Mouse (Mus musculus) splenic B cell, adult 2 months (primary cell): Measurements from ENCODE around the gene Peak1.
A peak's percentile ranks its signal among the peaks of the same experiment; 100 is the strongest.
"Not testable (repeated sequence)": the region's sequence is repeated elsewhere in the genome, so short reads cannot be mapped to it uniquely, and the experiment has no call there.

Experiments used
- DNase-seq: peaks from one replicate; pipeline ENCODE4 v3.0.0-alpha.2; 2011; ENCODE audit warnings: low read depth, low spot score
- H3K27me3 ChIP-seq: 2 replicates; pipeline ENCODE4 v1.6.1; 2012; ENCODE audit warnings: mild to moderate bottlenecking, low read length, moderate library complexity, mixed read lengths; ENCODE audit not compliant: control insufficient read depth, poor library complexity, insufficient read depth, severe bottlenecking
- H3K36me3 ChIP-seq: 2 replicates; pipeline ENCODE4 v1.6.1; 2012; ENCODE audit warnings: mild to moderate bottlenecking, low read length, moderate library complexity, mixed read lengths; ENCODE audit not compliant: control insufficient read depth, poor library complexity, insufficient read depth, severe bottlenecking

The Peak1 gene

DNA sequence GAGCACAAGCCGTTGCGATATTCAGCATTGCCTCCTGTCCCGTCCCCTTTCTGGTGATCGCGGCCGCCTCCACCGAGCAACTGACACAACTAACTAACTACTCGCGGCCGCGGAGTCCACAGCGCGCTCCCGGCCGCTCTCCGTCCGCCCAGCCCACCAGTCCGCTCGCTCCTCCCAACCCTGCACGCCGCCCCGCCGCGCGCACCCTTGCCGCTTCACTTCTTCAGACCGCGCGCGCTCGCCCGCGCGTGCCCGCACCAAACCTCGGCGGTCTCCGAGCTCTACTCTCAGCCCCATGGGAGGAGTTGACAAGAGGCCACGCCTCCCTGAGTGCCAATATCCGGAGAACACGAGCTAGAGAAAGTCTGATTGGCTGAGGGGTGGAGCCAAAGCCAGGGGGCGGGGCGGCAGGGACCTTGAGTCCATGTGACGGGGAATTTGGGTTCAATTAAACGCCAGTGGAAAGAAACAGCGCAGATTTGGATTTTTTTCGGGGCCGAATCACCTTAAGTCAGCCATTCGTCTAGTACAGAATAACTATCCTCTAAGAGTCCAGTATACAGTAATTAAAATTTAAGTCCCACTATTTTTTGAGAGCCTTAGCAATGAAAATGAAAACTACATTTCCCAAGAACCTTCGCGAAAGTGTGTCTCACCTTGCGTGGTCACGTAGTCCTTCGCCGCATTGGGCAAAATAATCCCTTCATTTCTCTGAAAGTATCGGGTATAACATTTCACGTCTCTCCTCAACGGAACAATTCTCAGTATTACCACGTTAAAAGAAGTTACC, at the start of gene Peak1, which contains the start of gene Hmg20a:
Peak1 (minus strand) TSS at position 120 of the 790 bp plus-strand sequence.
Hmg20a (plus strand) TSS at position 662 of the 790 bp plus-strand sequence.
- DNase-seq: peak; percentile 100
- H3K36me3 ChIP-seq: no peaks in the 10 kb centered on the region
- no peaks in the 10 kb centered on the region for H3K27me3 ChIP-seq

DNA sequence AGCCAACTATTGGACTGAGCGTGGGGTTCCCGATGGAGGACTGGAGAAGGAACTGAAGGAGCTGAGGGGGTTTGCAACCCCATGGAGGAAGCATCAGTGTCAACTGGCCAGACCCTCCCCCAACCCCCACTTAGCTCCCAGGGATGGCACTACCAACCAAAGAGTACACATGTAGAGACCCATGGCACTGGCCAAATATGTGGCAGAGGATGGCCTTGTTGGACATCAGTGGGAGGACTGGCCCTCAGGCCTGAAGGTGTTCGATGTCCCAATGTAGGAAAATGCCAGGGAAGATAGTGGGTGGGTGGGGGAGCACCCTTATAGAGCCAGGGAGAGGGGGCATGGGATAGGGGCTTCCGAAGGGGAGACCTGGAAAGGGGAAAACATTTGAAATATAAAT, 48.4 kb upstream of the Peak1 start:
- Histone ChIP-seq H3K27me3 (no peaks in the 10 kb centered on the region), H3K36me3 (peaks cover 4% of the 10 kb centered on the region; the same call in 1 of the 2 replicates)
- no peak for DNase-seq

DNA sequence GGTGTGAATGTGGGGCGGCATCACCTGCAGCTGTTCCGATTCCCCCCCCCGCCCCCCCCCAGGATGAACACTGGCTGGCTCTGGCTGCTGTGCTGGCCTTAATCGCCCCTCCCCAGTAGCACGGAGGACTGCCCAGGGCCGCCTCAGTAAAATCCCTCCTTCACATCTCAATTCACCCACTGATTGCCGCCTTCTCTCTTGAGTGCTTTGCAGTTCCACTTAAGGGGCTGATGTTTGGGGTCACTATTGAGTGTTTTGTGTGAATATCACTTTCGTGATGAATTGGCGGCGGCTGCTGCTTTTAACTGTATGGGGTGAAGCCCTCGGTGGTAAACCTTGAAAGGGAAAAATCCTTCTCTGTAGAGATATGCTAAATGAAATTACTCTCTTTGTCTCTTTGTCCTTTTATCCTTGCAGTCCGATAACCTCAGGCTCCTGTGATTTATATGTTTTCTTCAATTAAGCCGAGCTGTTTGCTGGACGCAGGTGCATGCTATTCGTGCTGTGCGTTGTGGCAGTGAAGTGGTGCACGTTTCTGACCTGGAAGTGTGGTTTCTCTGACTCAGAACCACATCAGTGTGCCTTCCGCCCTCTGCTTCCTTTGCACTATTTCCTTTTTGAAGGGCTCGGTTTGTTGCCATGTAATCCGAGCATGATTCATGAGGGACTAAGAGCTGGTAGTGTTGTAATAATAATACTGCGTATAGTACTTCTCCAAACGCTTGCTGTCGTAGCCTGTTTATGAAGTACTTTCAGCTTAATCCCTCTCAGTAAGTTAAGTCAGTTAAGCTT, 47.2 kb upstream of the Peak1 start:
- no peaks in the 10 kb centered on the region for H3K27me3 ChIP-seq
- DNase-seq: peak; percentile 65
- peaks cover 4% of the 10 kb centered on the region; the same call in 1 of the 2 replicates for H3K36me3 ChIP-seq

DNA sequence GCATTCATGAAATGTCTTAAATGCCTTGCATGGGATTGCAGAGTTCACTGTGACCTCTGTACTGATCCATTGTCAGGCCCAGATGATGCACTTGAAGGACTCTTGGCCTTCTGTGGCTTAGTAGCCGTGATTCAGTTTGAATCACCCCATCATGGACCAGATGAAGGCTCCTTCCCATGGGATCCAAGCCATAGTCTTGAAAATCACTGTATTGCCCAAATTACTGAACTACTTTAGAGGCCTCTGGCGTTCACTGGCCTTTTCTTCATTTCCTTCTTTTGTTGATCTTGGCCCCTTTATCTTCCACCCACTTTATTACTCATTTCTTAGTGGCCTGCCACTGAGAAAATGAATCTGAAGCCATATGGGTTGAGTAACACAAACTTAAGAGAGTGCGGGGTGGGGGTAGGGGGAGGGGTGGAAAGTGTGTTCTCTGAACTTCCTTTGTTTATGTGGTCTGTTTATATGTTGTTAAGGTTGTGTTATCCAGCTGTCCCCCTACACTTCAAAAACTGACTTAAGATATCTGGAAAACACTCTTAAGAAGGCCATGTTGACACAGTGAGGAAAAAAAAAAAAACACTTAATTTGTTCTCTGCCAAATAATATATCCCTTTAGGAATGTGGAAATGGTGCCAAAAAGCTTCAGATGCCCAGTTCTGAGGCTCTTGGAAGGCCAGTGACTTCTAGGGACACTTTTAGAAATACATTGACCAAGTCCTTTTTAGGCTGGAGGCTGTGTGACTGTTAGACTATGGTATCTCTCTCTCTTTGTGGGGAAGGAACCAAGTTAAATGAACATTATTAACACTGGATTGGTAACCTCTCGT, 46.0 kb upstream of the Peak1 start:
- Histone ChIP-seq H3K36me3 (peaks cover 2% of the 10 kb centered on the region; the same call in 1 of the 2 replicates), H3K27me3 (no peaks in the 10 kb centered on the region)
- no peak for DNase-seq

DNA sequence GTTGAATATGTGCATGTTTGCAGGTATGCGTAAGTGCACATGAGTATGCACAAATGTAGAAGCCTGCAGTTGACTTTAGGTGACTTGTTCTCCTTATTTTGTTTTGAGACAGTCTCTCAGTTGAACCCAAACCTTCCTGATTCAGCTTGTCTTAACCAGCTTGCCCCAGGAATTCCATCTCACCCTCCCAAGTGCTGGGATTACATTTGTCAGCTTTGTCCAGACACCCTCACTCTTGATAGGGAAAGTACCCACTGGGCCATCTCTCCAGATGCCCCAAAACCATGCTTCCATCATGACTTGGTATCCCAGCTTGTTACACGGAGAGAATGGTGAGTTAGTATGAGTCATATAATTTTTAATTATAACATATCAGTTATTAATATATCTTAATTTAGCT, 45.2 kb upstream of the Peak1 start:
- DNase-seq: no peak
- Histone ChIP-seq H3K36me3 (peaks cover 2% of the 10 kb centered on the region; the same call in 1 of the 2 replicates), H3K27me3 (no peaks in the 10 kb centered on the region)

DNA sequence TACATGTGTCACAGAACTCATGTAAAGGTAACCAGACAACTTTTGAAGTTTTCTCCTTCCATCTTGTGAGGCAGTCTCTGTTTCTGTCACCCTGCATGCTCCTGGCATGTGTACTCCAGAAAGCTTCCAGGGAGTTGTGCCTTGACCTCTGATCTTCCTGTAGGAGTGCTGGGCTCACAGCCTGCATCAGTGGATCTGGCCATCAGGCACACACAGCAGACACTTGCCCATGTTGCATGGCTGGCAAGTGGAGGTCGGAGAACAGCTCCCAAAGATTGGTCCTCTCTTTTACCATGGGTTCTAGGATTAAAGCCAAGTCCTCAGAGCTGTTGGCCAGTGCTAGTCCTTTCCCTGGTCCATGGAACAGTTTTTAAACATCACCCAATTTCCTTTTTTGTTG, 44.7 kb upstream of the Peak1 start:
- DNase-seq: no peak

DNA sequence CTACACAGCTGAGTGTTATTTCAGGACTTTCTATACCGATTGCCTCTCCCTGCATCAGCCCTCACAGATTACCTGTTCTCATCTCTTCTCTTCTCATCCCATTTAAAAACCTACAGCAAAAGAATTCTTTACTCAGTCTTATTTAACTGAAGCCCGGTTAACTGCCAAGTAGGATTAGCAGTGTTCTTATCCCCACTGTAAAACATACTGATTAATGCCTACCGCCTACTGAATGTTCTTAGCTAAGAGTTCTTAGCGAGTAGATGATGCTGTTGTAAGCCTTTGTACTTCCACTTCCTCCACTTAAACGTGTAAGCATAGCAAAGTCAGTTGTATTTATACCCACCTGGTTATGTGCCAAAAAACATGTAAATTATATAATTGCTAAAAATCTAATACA, 43.1 kb upstream of the Peak1 start:
- no peaks in the 10 kb centered on the region for H3K27me3 ChIP-seq
- no peak for DNase-seq

More for the DNA sequence above, 44.7 kb upstream of the Peak1 start:
- Histone ChIP-seq H3K27me3 (no peaks in the 10 kb centered on the region), H3K36me3 (peaks cover 2% of the 10 kb centered on the region; the same call in 1 of the 2 replicates)

DNA sequence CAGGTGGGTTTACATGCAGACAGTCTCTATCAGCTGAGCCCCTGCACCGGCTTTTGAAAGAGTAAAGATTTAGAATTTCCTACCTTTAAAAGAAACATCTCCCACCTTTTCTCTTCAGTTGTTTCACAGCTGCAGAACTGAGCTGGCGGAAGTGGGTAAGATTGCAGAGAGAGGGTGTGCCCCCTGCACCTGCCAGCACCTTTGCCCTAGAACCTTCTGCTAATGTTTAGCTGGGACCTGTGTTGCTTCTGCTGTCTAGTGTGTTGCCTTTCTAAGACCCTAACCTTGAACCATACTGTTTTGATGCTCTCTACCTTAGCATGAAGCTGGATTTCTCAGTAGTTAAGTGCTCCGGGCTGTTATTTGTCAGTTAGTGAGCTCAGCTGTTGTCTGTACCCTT, 38.6 kb upstream of the Peak1 start:
- no peaks in the 10 kb centered on the region for H3K27me3 ChIP-seq
- no peak for DNase-seq
- H3K36me3 ChIP-seq: peaks cover 3% of the 10 kb centered on the region; the same call in 1 of the 2 replicates

More for the DNA sequence above, 43.1 kb upstream of the Peak1 start:
- H3K36me3 ChIP-seq: peaks cover 3% of the 10 kb centered on the region; the same call in 1 of the 2 replicates

DNA sequence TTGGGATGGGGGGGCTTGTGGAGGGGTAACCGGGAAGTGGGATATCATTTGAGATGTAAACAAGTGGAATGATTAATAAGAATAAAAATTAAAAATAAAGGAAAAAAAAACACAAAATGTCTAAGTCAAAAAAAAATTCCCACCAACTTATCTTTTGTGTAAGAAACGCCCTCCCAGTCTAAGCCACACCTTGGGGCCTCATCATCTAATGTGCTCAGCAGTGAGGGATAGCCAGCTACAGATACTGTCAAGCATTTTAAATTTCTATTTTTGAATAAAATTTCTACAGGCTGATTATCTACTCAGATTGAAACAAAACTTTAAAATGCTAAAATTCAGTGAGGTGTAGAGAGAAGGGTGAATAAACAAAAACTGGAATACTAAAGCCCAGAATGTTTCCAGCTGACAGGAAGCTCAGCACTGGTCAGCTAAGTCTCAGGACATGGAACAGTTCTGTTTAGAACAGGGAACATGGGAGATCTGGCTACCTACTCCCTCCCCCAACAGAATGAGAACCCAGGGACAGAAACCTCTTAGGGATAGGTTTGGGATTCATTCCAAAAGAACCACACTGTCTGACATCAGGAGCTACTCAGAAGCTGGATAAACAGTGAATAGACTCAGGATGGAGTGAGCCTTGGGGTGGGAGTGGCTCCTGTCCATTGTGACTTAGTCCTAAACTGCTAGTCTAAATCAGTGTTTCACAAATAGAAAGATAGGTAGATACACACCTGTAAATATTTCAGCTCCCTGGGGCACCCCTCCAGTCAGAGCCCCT, 35.4 kb upstream of the Peak1 start:
- Histone ChIP-seq H3K27me3 (no peaks in the 10 kb centered on the region), H3K36me3 (0 out of 2 replicates have a peak, but pooled peaks cover 2% of the 10 kb centered on the region)
- DNase-seq: no peak

DNA sequence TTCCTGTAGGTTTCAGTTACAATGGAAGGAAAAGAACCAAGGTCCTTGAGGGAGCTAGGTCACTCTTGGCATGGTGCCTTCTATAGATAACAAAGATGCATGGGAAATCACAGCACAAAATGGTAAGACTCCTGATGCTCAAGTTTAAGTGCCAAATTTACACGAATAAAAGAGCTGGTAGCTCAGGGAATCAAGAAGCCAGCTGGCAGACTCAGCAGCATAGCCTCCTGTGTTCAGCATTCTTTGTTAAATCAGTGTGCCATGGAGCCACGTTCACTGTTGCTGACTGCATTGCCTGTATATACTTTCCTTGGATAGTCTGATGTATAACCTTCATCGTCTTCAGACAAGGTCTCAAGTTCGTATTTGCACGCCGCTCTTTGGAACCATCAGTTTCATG, 33.7 kb upstream of the Peak1 start:
- no peak for DNase-seq
- Histone ChIP-seq H3K27me3 (no peaks in the 10 kb centered on the region), H3K36me3 (0 out of 2 replicates have a peak, but pooled peaks cover 2% of the 10 kb centered on the region)

DNA sequence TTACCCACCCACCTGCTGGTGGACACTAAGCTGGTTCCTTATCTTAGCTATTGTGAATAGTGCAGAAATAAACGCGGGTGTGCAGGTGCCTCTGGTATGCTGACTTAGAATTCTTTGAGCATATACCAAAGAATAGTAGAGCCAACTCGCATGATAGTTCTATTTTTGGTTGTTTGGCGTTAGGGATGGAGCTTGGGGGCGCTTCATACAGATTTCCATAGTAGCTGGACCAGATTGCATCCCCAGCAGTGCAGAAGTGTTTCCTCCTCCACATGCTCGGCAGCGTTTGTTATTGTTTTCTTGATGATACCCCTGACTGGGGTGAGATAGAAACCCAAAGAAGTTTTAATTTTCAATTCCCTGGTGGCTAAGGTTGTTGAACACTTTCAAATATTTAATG, 21.8 kb upstream of the Peak1 start:
- H3K27me3 ChIP-seq: no peaks in the 10 kb centered on the region
- no peak for DNase-seq
- 0 out of 2 replicates have a peak, but pooled peaks cover 3% of the 10 kb centered on the region for H3K36me3 ChIP-seq

DNA sequence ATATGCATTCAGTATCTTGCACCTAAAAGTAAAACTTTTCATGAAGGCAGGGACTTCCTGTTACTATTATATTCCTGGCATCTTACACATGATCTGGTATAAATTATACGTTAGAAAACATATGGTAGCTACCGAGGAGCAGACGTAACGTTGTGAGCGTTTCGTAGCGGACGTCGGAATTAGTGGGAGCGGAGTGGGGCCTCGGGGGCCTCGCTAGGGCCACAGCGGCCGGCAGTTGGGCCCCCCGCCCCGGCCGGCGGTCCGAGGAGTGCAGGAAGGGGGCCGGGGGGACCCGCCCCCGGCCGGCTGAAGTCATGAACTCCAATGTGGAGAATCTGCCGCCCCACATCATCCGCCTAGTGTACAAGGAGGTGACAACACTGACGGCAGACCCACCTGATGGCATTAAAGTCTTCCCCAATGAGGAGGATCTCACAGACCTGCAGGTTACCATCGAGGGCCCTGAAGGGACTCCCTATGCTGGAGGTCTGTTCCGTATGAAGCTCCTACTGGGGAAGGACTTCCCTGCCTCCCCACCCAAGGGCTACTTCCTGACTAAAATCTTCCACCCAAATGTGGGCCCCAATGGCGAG, 19.5 kb upstream of the Peak1 start:
- H3K27me3 ChIP-seq, DNase-seq, H3K36me3 ChIP-seq: not testable (repeated sequence)

DNA sequence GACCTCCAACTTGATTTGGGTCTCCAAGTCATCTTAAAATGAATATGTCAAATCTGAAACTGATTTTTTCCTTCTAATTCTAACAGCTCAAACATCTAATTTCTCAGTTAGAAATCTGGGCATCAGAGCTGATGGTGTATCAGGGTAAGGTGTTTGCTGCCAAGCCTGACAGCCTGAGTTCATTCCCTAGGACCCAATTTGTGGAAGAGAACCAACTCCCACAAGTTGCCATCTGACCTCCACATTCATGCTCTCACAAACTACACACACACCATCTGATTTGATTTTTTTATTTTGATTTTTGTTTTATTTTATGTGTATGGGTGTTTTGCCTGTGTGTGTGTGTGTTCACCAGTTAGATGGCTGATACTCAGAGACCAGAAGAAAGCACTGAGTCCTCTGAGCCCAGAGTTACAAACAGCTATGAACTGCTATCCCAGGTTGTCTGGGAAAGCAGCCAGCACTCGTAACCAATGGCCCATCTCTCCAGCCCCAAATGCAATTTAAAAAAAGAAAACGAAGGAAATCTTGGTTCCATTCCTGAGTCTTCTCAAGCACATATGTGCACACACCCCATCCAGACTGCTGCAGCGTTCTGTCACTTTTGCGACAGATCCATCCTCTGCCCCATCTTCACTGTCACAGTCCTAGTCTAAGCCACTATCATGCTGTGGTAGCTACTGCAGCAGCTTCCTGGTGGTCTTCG, 18.1 kb upstream of the Peak1 start:
- DNase-seq: no peak
- Histone ChIP-seq H3K36me3 (0 out of 2 replicates have a peak, but pooled peaks cover 3% of the 10 kb centered on the region), H3K27me3 (no peaks in the 10 kb centered on the region)
